Mouse (Mus musculus) ES-E14 (cell line): ENCODE results near the gene Chrnb4. TPM values are rescaled to one million over a fixed set of nuclear protein-coding genes. Genes with fewer than 3 reads are reported as not detected.

Source experiments
- DNase-seq: peaks from one replicate; pipeline ENCODE4 v3.0.0-alpha.2; 2013; ENCODE audit warnings: low read depth, low spot score
- H3K27ac ChIP-seq: 2 replicates; pipeline ENCODE4 v1.5.1; 2012; ENCODE audit warnings: low read depth, mild to moderate bottlenecking, low read length, moderate library complexity, mixed read lengths; ENCODE audit not compliant: poor library complexity, insufficient read depth, severe bottlenecking
- H3K36me3 ChIP-seq: 2 replicates; pipeline ENCODE4 v1.6.1; 2012; ENCODE audit warnings: mild to moderate bottlenecking, low read length, moderate library complexity, mixed read lengths; ENCODE audit not compliant: control insufficient read depth, poor library complexity, insufficient read depth, severe bottlenecking
- H3K4me1 ChIP-seq, 2 experiments: fragments of 150-350 bp in 1 of 2; sonication (generic) in 1 of 2; 2 replicates each; pipeline ENCODE4 v1.6.1; 2012; ENCODE audit warnings: low read length in 2 of 2, mild to moderate bottlenecking in 1 of 2, mixed read lengths in 1 of 2; ENCODE audit not compliant: control insufficient read depth in 2 of 2, insufficient read depth in 2 of 2, poor library complexity in 1 of 2
- H3K4me3 ChIP-seq, 2 experiments: fragments of 150-350 bp in 1 of 2; sonication (generic) in 1 of 2; 2 replicates each; pipeline ENCODE4 v1.5.1; 2012; ENCODE audit warnings: low read length in 2 of 2, low read depth in 1 of 2, mild to moderate bottlenecking in 1 of 2, mixed read lengths in 1 of 2; ENCODE audit not compliant: insufficient read depth in 1 of 2, poor library complexity in 1 of 2, severe bottlenecking in 1 of 2
- H3K9ac ChIP-seq: 2 replicates; pipeline ENCODE4 v1.6.1; 2012; ENCODE audit warnings: low read depth, mild to moderate bottlenecking, low read length, mixed read lengths; ENCODE audit not compliant: poor library complexity, insufficient read depth, severe bottlenecking
- H3K9me3 ChIP-seq: fragments of 150-350 bp; sonication (generic); 2 replicates; pipeline ENCODE4 v1.6.1; 2012; ENCODE audit warnings: low read depth, mild to moderate bottlenecking, low read length; ENCODE audit not compliant: control insufficient read depth, insufficient read depth
- CHD2 ChIP-seq: IDR thresholded peaks from 2 replicates; pipeline ENCODE4 v1.6.1; 2014; ENCODE audit warnings: mild to moderate bottlenecking, low read depth, low read length, inconsistent platforms
- HCFC1 ChIP-seq: IDR thresholded peaks from 2 replicates; pipeline ENCODE4 v1.6.1; 2012; ENCODE audit warnings: low read length, inconsistent platforms, borderline replicate concordance; ENCODE audit not compliant: insufficient read depth
- MAFK ChIP-seq: IDR thresholded peaks from 2 replicates; pipeline ENCODE4 v1.6.1; 2014; ENCODE audit warnings: mild to moderate bottlenecking, low read depth, low read length, inconsistent platforms; ENCODE audit not compliant: insufficient read depth
- ZC3H11A ChIP-seq: IDR thresholded peaks from 2 replicates; pipeline ENCODE4 v1.6.1; 2012; ENCODE audit warnings: low read depth, mild to moderate bottlenecking, inconsistent platforms, low read length, borderline replicate concordance
- ZNF384 ChIP-seq: IDR thresholded peaks from 2 replicates; pipeline ENCODE4 v1.6.1; 2012; ENCODE audit warnings: low read depth, low read length, inconsistent platforms
- in situ Hi-C, 2 experiments: fragments of 600-800 bp; cut with MboI; formaldehyde crosslinking; loops; one replicate each; pipeline ENCODE4 v1.15.1; 2025; ENCODE audit warnings: low sequenced_read_pairs in 2 of 2, inconsistent platforms in 1 of 2; ENCODE audit not compliant: unreplicated experiment in 2 of 2
- total RNA-seq: library from RNA; depleted of rRNA; stranded (reverse); fragments of 300-350 nt; gene quantifications from 2 replicates; pipeline ENCODE4 v1.2.3, GENCODE M21; 2012

Chrnb4 gene
- total RNA-seq, 1 experiment, result 0.18 TPM

- no peak overlapping the region for H3K27ac ChIP-seq
- TF ChIP-seq HCFC1 (no peak), MAFK (no peak), CHD2 (no peak), ZNF384 (no peak), ZC3H11A (no peak)
- H3K9me3 ChIP-seq, result no peaks in the 10 kb centered on the region
- H3K36me3 ChIP-seq, result no peaks in the 10 kb centered on the region
- no peak overlapping the region for H3K4me3 ChIP-seq
- no peaks in the 10 kb centered on the region; a peak in 1 of 4 replicates for H3K4me1 ChIP-seq
- in situ Hi-C loops, result no loop called here
- no peak overlapping the region for H3K9ac ChIP-seq
- DNase-seq, result no peak
Measured at GRCm38 (mm10) chr9:55089226-55089625, 40.6 kb upstream of the Chrnb4 start.

DNA sequence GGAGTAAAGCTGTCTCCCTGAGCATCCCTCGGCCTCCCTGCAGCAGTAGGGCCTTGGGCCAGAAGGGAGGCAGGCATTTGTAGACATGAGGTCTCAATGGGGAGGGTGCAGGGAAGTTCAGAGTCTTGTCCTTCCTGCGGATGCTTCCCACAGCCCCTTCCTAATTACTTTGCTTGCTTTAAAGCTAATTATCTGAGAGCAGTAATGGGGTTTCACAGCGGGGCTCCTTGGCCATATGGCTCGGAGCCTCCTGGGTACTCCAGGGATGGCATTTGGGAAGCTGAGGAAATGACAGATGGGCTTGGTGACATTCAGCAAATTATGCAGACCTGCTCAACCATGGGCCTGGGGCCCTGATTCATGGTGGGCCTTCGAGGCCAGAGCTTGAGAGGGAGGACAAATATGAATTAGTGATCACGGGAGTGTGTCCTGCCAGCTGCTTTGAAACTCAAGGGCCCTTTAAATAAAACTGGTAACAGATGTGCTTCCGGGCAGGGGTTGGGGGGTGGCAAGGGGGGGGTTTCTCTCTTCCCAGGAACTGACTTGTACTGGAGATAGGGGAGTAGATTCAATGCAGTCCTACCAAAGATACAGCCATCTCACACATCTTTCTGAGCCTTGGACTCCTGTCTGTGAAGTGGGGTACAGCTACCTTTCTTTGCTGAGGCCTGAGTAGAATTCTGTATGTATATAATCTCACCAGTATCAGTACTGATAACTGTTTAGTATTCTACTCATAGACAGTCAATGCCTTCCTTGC lies 34.8 kb upstream of the Chrnb4 start:
- in situ Hi-C loops, result no loop called here
- TF ChIP-seq ZNF384 (no peak), ZC3H11A (no peak), CHD2 (no peak), MAFK (no peak), HCFC1 (no peak)
- no peak for DNase-seq
- Histone ChIP-seq H3K4me3 (no peak overlapping the region), H3K4me1 (peaks cover 3 to 6% of the 10 kb centered on the region in 2 experiments; a peak in 1 of 4 replicates), H3K36me3 (no peaks in the 10 kb centered on the region), H3K9me3 (no peaks in the 10 kb centered on the region), H3K27ac (no peak overlapping the region), H3K9ac (no peak overlapping the region)

DNA sequence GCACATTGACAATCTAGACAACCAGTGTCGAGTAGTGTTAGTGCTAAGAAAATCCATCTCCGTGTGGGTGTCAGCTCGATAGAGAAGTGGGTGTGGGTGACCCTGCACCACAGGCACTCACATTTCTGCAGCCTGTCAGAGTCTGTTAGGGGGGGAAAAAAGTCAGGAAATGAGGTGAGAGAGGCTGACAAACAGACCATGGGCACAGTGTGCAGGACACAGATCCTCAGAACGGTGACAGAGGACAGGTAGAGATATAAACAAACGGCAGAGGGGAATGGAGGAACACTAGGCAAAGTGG lies 19.3 kb upstream of the Chrnb4 start:
- TF ChIP-seq MAFK, result no peak
- no peak for TF ChIP-seq HCFC1
- TF ChIP-seq ZC3H11A, result no peak
- TF ChIP-seq ZNF384, result no peak
- no peak for TF ChIP-seq CHD2
- no peaks in the 10 kb centered on the region for H3K4me1 ChIP-seq
- H3K36me3 ChIP-seq, result no peaks in the 10 kb centered on the region
- H3K9me3 ChIP-seq, result no peaks in the 10 kb centered on the region
- DNase-seq, result no peak
- in situ Hi-C loops, result no loop called here
- H3K9ac ChIP-seq, result no peak overlapping the region
- no peak overlapping the region for H3K4me3 ChIP-seq
- no peak overlapping the region for H3K27ac ChIP-seq

- H3K36me3 ChIP-seq, result no peaks in the 10 kb centered on the region
- no peak for DNase-seq
- in situ Hi-C loops, result no loop called here
- TF ChIP-seq ZC3H11A (no peak), MAFK (no peak)
- no peak overlapping the region for H3K27ac ChIP-seq
- no peaks in the 10 kb centered on the region for H3K4me1 ChIP-seq
- no peak overlapping the region for H3K9ac ChIP-seq
- no peaks in the 10 kb centered on the region for H3K9me3 ChIP-seq
- H3K4me3 ChIP-seq, result no peak overlapping the region
Measured at GRCm38 (mm10) chr9:55067260-55067964, 18.8 kb upstream of the Chrnb4 start.

- DNase-seq, result no peak
- no peak for TF ChIP-seq CHD2
- TF ChIP-seq MAFK, result no peak
- TF ChIP-seq ZNF384, result no peak
- no peak for TF ChIP-seq HCFC1
- no peak for TF ChIP-seq ZC3H11A
- in situ Hi-C loops, result no loop called here
- Histone ChIP-seq H3K9me3 (no peaks in the 10 kb centered on the region), H3K4me3 (no peak overlapping the region), H3K36me3 (no peaks in the 10 kb centered on the region), H3K9ac (no peak overlapping the region), H3K4me1 (no peaks in the 10 kb centered on the region), H3K27ac (no peak overlapping the region)
Measured at GRCm38 (mm10) chr9:55065241-55065640, 16.7 kb upstream of the Chrnb4 start.
